Mouse (Mus musculus) hindbrain, embryonic 12.5 days (tissue): Measurements from ENCODE around the gene Lad1. TPM values are rescaled to one million over a fixed set of nuclear protein-coding genes. Genes with fewer than 3 reads are reported as not detected.

ENCODE experiments used
- ATAC-seq: fragments of 200-750 bp; cut with Nextera tagmentation; 2 replicates; pipeline ENCODE4 v1.8.0; 2017; ENCODE audit warnings: moderate TSS enrichment; ENCODE audit not compliant: low FRiP score
- H3K27ac ChIP-seq: fragments of 300-500 bp; sonication (generic); 2 replicates; pipeline ENCODE4 v1.5.1; 2016; ENCODE audit warnings: mild to moderate bottlenecking
- H3K27me3 ChIP-seq: fragments of 300-500 bp; sonication (generic); 2 replicates; pipeline ENCODE4 v1.6.1; 2016; ENCODE audit warnings: mild to moderate bottlenecking
- H3K36me3 ChIP-seq: fragments of 300-500 bp; sonication (generic); 2 replicates; pipeline ENCODE4 v1.6.1; 2016; ENCODE audit warnings: mild to moderate bottlenecking
- H3K4me1 ChIP-seq: fragments of 300-500 bp; sonication (generic); 2 replicates; pipeline ENCODE4 v1.6.1; 2016
- H3K4me2 ChIP-seq: fragments of 300-500 bp; sonication (generic); replicated peaks from 2 replicates; pipeline ENCODE4 v1.6.1; 2016; ENCODE audit warnings: mild to moderate bottlenecking
- H3K4me3 ChIP-seq: fragments of 300-500 bp; sonication (generic); 2 replicates; pipeline ENCODE4 v1.5.1; 2016; ENCODE audit warnings: mild to moderate bottlenecking
- H3K9ac ChIP-seq: fragments of 300-500 bp; sonication (generic); 2 replicates; pipeline ENCODE4 v1.6.1; 2016; ENCODE audit warnings: mild to moderate bottlenecking, moderate library complexity
- H3K9me3 ChIP-seq: fragments of 300-500 bp; sonication (generic); replicated peaks from 2 replicates; pipeline ENCODE4 v1.6.1; 2016; ENCODE audit warnings: mild to moderate bottlenecking
- WGBS: fragments of 180-500 bp; shearing (Covaris S2); methylation state at CpG from one replicate; pipeline ENCODE4 v1.1.7; 2016; 5-methylcytosine and 5-hydroxymethylcytosine counted together
- polyA plus RNA-seq: library from polyadenylated mRNA; unstranded; fragments of >200 nt; fragmentation: Nextera tagmentation; extraction: Ambion mirVana; gene quantifications from 2 replicates; pipeline ENCODE4 v1.2.1, GENCODE M21; 2016

Gene Lad1
- 1.1 and 3.5 TPM in 2 replicates for polyA plus RNA-seq

DNA sequence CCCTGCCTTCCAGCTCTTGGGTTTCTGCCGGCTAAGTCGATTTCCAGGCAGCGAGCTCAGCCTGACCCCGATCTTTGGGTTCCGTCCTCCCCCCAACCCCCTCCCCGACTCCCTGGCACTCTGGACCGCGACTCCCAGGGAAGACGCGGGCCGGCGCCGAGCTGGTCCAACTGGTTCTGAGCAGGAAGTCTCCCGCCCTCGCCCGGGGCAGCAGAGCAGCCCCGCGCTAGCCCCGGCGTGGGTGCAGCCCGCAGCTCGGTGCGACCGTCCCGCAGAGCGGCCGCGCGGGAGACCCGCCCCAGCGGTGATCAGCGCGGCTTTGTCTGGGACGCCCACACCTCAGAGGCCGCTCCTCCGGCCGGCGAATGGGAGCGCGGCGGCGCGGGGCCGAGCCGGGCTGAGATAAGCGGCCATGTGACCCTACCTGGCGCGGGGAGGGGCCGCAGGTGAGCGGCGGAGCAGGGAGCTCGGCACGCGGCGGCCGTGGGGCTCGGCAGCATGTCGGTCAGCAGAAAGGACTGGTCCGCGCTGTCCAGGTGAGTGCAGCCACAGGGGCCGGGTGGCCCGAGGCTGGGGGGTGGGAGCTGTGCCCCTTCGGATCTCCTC, at the start of gene Lad1:
Gene Lad1 (plus strand): TSS at position 118 of the 606 bp plus-strand sequence.
- Histone ChIP-seq H3K9me3 (no peaks in the 10 kb centered on the region), H3K9ac (peak within 1 kb of the TSS; percentile 69), H3K36me3 (no peaks in the 10 kb centered on the region), H3K4me2 (peak within 1 kb of the TSS; percentile 99), H3K27ac (no peak within 1 kb of the TSS), H3K27me3 (peaks cover 67% of the 10 kb centered on the region), H3K4me1 (peaks cover 11% of the 10 kb centered on the region), H3K4me3 (peak within 1 kb of the TSS; percentile 60)
- ATAC-seq = peak; percentile 44
- WGBS = under 1% methylated on average over 62 of the region's 63 CpGs

DNA sequence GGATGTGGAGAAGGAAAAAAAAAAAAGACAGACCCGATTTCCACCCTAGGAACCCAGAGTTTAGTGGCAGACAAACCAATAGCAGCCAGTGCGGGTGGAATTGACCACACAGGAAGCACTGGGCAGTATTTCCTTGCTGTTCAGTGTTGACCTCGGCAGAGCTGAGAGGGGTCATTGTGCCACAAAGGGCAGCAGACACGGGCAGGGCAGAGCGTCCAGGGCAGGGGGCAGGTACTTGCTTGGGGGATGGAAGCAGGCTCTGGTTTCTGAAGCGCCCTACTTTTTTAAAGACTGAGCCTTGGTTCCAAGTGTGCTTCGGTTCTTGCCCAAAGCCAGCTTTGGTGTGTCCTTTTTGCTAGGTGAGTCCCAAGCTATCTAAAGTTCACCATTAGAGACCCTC, 48.2 kb upstream of the Lad1 start:
- 71% methylated on average over 7 of the region's 7 CpGs for WGBS

DNA sequence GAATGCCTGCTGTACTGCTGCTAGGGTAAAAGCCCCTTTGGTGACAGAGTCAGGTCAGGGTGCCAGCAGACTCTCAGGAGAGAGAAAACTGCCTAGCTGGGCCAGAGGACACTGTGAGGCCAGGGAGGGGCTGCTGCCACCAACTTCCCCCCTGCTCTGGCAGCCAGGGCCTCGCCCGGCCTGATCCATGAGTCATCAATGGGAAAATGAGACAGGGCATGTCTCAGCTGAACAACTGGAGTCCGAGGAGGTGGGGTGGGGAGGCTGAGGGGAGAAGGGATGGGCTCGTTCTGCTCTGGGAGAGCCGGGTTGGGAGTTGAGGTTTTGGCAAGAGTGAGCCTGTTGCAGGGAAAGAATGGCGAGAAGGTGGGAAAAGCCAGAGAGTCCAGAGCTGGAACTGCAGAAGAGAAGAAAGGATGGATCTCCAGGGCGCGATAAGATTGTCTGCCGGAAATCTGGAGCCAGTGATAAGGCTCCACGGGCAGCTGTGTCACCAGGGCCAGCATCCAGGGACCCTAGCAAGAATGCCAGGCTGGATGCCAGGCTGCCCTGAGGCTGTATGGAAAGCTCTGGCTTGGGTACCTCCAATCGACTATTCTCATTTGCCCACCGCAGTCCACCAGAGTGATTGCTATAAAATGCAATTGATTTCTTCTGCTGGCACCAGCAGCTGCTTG, 47.4 kb upstream of the Lad1 start:
- H3K27me3 ChIP-seq = 0 out of 2 replicates have a peak, but pooled peaks cover 12% of the 10 kb centered on the region
- no peak for ATAC-seq
- no peak overlapping the region for H3K9ac ChIP-seq
- H3K4me2 ChIP-seq = no peak overlapping the region
- H3K4me3 ChIP-seq = no peak overlapping the region
- H3K4me1 ChIP-seq = peaks cover 19% of the 10 kb centered on the region
- WGBS = 68% methylated on average over 12 of the region's 12 CpGs
- no peaks in the 10 kb centered on the region for H3K9me3 ChIP-seq
- peaks cover 2% of the 10 kb centered on the region; the same call in 1 of the 2 replicates for H3K36me3 ChIP-seq
- no peak overlapping the region for H3K27ac ChIP-seq

More for the DNA sequence above, 48.2 kb upstream of the Lad1 start:
- H3K9me3 ChIP-seq = no peaks in the 10 kb centered on the region
- H3K27ac ChIP-seq = no peak overlapping the region
- no peak overlapping the region for H3K4me3 ChIP-seq
- peaks cover 2% of the 10 kb centered on the region; the same call in 1 of the 2 replicates for H3K36me3 ChIP-seq
- H3K4me1 ChIP-seq = peaks cover 24% of the 10 kb centered on the region
- 0 out of 2 replicates have a peak, but pooled peaks cover 12% of the 10 kb centered on the region for H3K27me3 ChIP-seq
- no peak overlapping the region for H3K9ac ChIP-seq
- H3K4me2 ChIP-seq = no peak overlapping the region
- no peak for ATAC-seq

DNA sequence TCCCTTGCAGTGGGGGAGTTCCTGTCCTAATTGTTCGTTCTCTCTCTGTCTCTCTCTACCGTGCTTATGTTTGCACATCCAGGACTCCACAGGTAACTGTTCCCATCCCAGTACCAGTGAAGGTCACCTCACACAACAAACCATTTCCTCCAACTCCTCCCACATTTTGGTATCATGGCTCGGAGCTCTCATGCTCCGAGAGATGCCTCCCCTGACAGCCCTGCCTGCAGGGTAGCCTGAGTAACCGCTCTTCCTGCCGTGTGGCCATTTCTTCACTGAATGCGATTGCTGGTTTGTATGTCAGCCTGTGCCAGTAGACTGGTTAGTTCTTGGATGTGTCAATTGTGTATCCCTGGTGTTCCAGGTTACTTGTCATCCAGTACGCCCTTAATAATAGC, 46.8 kb upstream of the Lad1 start:
- WGBS = 78% methylated on average over 8 of the region's 8 CpGs
- no peak overlapping the region for H3K4me2 ChIP-seq
- peaks cover 2% of the 10 kb centered on the region; the same call in 1 of the 2 replicates for H3K36me3 ChIP-seq
- H3K9me3 ChIP-seq = no peaks in the 10 kb centered on the region
- H3K4me3 ChIP-seq = no peak overlapping the region
- H3K27ac ChIP-seq = no peak overlapping the region
- ATAC-seq = no peak
- H3K9ac ChIP-seq = no peak overlapping the region
- H3K27me3 ChIP-seq = 0 out of 2 replicates have a peak, but pooled peaks cover 12% of the 10 kb centered on the region
- peaks cover 15% of the 10 kb centered on the region for H3K4me1 ChIP-seq

DNA sequence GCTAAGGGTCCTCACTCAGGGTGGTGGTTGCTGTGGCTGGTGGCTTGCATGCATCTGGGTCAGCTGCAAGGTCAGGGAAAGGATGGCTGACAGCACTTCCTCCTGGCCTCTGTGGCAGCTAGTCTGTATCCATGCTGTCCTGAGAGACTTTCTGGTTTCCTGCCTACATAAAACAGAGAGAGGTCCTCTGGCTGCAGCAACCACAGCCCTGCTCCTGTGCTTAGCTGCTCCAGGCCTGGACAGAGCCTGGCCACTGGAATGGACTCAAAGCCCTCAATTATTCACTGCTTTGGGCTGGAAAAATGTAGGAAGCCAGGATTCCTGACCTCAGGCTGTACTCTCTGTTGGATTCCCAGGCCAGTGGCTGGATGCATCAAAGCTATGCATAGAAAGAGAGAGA, 41.8 kb upstream of the Lad1 start:
- H3K36me3 ChIP-seq = no peaks in the 10 kb centered on the region
- H3K9ac ChIP-seq = no peak overlapping the region
- no peak overlapping the region for H3K4me2 ChIP-seq
- H3K4me3 ChIP-seq = no peak overlapping the region
- peaks cover 20% of the 10 kb centered on the region for H3K4me1 ChIP-seq
- H3K27ac ChIP-seq = no peak overlapping the region
- ATAC-seq = no peak
- peaks cover 7% of the 10 kb centered on the region; the same call in 1 of the 2 replicates for H3K27me3 ChIP-seq
- no peaks in the 10 kb centered on the region for H3K9me3 ChIP-seq

DNA sequence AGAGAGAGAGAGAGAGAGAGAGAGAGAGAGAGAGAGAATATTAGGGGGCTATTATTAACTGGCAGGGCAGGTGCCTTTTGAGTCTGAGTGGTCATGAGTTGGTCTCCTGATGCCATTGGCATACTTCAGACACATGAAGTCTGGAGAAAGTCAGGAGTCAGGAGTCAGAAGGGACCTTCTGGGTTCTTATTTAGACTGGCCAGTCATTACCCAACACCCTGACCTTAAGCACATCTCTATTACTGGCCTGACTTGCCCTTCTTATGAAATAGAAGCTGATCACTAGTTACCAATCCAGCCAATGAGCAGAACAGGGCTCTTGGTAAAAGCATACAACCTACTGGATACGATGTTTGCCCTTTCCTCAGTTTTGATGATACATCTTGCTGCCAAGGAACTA, 41.4 kb upstream of the Lad1 start:
- H3K9me3 ChIP-seq = no peaks in the 10 kb centered on the region
- no peak overlapping the region for H3K9ac ChIP-seq
- no peak overlapping the region for H3K27ac ChIP-seq
- ATAC-seq = no peak
- peaks cover 7% of the 10 kb centered on the region; the same call in 1 of the 2 replicates for H3K27me3 ChIP-seq
- no peaks in the 10 kb centered on the region for H3K36me3 ChIP-seq
- H3K4me1 ChIP-seq = peaks cover 20% of the 10 kb centered on the region
- WGBS = 94% methylated on average over 1 of the region's 1 CpGs
- H3K4me3 ChIP-seq = no peak overlapping the region
- no peak overlapping the region for H3K4me2 ChIP-seq

DNA sequence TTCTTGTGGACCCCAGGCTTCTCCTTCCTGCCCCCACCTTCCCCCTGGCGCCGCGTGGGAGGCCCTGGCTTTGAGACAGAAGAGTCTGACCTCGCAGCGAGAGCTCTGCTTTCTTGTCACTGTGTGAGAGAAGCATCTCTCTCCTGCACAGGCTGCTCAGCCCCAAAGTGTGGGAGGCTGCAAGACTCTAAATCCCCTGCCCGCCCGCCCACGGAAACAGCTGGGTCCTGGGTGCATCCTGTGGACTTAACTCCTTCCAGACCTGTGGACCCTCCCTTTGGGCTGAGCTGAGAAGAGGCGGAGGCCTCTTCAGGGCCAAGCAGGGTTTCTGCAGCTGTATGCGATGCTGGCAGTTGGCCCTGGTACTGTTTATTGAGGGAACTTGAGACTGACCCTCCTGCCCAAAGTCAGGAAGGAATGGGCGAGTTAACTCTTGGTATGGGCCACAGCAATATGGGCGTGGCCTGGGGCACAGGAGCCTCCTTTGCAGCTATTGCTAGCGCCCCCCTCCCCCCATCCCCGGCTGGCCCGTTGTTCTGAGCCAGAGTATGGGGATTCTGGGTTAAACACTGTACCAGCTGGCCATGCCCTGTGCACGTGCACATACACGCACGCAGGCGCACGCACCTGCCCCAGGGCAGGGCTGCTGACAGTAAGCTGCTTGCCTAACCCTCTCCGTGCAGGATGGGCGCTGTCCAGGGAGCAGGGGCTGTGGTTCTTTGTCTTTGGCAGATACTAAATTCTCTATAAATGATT, 39.4 kb upstream of the Lad1 start, which contains the start of gene Tnni1:
Gene Tnni1 (plus strand): TSS at position 655 of the 756 bp plus-strand sequence.
- peak; percentile 38; the same call in 1 of the 2 replicates for ATAC-seq
- H3K27me3 ChIP-seq = peaks cover 7% of the 10 kb centered on the region; the same call in 1 of the 2 replicates
- peaks cover 28% of the 10 kb centered on the region for H3K4me1 ChIP-seq
- H3K9ac ChIP-seq = no peak within 1 kb of the TSS
- H3K36me3 ChIP-seq = no peaks in the 10 kb centered on the region
- WGBS = 36% methylated on average over 22 of the region's 22 CpGs
- H3K27ac ChIP-seq = peak within 1 kb of the TSS; percentile 53
- H3K4me3 ChIP-seq = no peak within 1 kb of the TSS
- H3K9me3 ChIP-seq = no peaks in the 10 kb centered on the region
- H3K4me2 ChIP-seq = peak within 1 kb of the TSS; percentile 0; the same call in 1 of the 2 replicates

DNA sequence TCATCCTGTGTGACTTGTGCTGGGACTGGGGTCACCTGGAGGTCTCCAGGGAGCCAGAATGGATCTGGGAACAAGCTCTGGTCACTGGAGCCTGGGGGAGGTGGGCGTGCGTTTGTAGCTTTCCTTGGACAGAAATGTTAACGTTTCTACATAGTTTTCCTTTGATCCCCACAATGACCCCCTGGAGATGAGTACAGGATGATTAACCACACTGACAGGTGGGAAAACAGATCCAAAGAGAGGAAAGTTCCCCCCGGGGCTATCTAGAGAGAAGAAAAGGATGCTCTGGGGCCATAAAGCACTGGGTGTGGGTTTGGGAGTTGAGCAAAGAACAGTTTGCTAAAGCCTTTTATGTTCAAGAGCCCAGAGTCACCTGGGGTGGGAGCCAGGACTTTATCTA, 37.7 kb upstream of the Lad1 start:
- no peak for ATAC-seq
- Histone ChIP-seq H3K4me1 (peaks cover 28% of the 10 kb centered on the region), H3K27ac (no peak overlapping the region), H3K9me3 (no peaks in the 10 kb centered on the region), H3K9ac (0 out of 2 replicates have a peak overlapping the region, but pooled peaks have one; percentile 20), H3K4me2 (no peak overlapping the region), H3K4me3 (no peak overlapping the region), H3K36me3 (no peaks in the 10 kb centered on the region), H3K27me3 (peaks cover 7% of the 10 kb centered on the region; the same call in 1 of the 2 replicates)
- WGBS = 39% methylated on average over 4 of the region's 4 CpGs

DNA sequence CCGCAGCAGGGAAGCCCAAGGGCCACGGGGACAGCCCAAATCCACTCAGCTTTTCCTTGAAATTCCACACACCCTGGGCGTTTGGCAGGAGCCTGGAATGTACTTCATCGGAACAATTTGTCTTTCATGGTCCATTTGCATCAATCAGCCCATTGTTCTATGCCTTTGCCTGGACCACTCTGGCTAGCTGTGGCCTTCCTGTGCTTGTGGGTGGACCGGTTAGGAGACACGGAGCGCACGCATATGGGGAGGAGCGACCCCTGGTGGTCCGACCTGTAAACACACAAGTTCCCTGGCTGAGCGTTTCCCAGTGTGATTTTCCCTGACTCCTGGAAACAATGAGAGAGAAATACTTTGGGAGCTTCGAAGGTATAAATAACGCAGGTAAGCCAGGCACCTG, 37.2 kb upstream of the Lad1 start:
- Histone ChIP-seq H3K4me3 (no peak overlapping the region), H3K9ac (0 out of 2 replicates have a peak overlapping the region, but pooled peaks have one; percentile 20), H3K9me3 (no peaks in the 10 kb centered on the region), H3K4me1 (peaks cover 28% of the 10 kb centered on the region), H3K27ac (no peak overlapping the region), H3K36me3 (no peaks in the 10 kb centered on the region), H3K27me3 (peaks cover 7% of the 10 kb centered on the region; the same call in 1 of the 2 replicates), H3K4me2 (no peak overlapping the region)
- WGBS = 7% methylated on average over 13 of the region's 13 CpGs
- ATAC-seq = peak; percentile 70; the same call in 1 of the 2 replicates

DNA sequence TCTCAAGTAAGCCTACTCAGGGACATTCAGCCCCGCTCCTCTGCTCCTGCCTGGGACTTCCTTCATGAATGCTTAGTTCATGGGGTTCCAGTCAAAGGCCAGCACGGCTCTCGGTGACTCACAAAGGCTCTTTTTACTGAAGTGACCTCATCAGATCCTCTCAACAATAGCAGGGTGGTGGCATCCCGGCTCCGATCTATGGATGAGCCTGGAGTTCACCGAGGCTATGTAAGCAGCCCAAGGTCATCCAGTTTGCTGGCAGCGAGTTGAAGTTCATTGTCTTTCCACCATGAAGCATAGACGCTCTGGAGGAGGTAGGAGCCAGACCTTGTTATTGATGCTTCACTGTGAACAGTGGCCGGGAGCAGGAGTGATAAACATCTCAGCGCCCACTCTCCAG, 35.6 kb upstream of the Lad1 start:
- no peak for ATAC-seq

DNA sequence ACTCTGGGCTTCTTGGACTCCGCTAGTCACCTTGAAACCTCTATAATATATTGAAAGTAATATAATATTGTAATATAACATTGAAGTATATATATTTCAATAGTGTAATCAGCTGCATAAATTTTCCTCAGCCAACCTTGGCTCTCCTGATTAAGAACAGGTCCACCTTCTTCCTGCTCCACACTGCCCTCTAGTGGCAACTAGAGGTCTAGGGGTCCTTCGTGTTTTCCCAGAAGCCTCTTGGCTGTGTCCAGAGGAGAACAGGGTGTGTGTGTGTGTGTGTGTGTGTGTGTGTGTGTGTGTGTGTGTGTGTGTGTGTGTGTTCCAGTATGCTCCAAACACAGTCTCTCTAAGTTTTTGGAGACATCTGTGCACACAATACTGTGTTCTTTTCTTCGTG, 30.6 kb upstream of the Lad1 start:
- peaks cover 9% of the 10 kb centered on the region; the same call in 1 of the 2 replicates for H3K4me1 ChIP-seq
- H3K27ac ChIP-seq = no peak overlapping the region
- no peak for ATAC-seq
- peaks cover 13% of the 10 kb centered on the region; the same call in 1 of the 2 replicates for H3K27me3 ChIP-seq
- WGBS = 52% methylated on average over 3 of the region's 3 CpGs
- no peaks in the 10 kb centered on the region for H3K9me3 ChIP-seq
- no peaks in the 10 kb centered on the region for H3K36me3 ChIP-seq
- H3K9ac ChIP-seq = no peak overlapping the region
- H3K4me3 ChIP-seq = no peak overlapping the region
- no peak overlapping the region for H3K4me2 ChIP-seq

More for the DNA sequence above, 35.6 kb upstream of the Lad1 start:
- no peak overlapping the region for H3K4me2 ChIP-seq
- H3K4me3 ChIP-seq = no peak overlapping the region
- H3K27me3 ChIP-seq = peaks cover 7% of the 10 kb centered on the region; the same call in 1 of the 2 replicates
- H3K27ac ChIP-seq = no peak overlapping the region
- no peak overlapping the region for H3K9ac ChIP-seq
- 22% methylated on average over 10 of the region's 10 CpGs for WGBS
- H3K9me3 ChIP-seq = no peaks in the 10 kb centered on the region
- no peaks in the 10 kb centered on the region for H3K36me3 ChIP-seq
- peaks cover 28% of the 10 kb centered on the region for H3K4me1 ChIP-seq

DNA sequence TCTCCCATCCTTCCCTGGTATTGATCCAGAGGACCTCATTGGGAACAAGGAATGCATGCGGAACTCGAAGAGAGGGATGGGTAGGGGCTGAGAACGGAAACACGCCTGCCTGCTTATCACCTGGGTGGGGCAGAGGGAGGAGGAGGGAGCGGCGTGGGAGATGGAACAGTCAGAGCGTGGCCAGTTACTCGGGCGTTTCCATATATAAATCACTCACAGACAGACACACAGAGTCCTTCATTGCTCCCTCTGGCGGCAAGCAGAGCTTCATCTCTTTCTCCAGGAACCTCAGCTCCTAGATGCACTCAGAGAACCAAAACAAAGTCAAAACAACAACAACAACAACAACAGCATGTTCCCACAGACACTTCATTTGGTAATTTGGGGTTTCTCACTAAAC, 29.7 kb upstream of the Lad1 start:
- Histone ChIP-seq H3K9ac (no peak overlapping the region), H3K4me2 (no peak overlapping the region), H3K27me3 (peaks cover 21% of the 10 kb centered on the region), H3K4me3 (no peak overlapping the region), H3K36me3 (no peaks in the 10 kb centered on the region), H3K27ac (no peak overlapping the region), H3K9me3 (no peaks in the 10 kb centered on the region), H3K4me1 (peaks cover 9% of the 10 kb centered on the region)
- 42% methylated on average over 10 of the region's 10 CpGs for WGBS
- no peak for ATAC-seq
